Mouse (Mus musculus) myocyte (in vitro differentiated cells): ENCODE measurements around the gene Nab2. TPM values are rescaled to one million over a fixed set of nuclear protein-coding genes. Genes with fewer than 3 reads are reported as not detected.

Experiments used
- H3K27me3 ChIP-seq: one replicate; pipeline ENCODE4 v1.6.1; 2011; ENCODE audit not compliant: control insufficient read depth, insufficient read depth, insufficient read length
- H3K36me3 ChIP-seq: one replicate; pipeline ENCODE4 v1.6.1; 2011; ENCODE audit not compliant: control insufficient read depth, insufficient read depth
- H3K4me2 ChIP-seq: one replicate; pipeline ENCODE4 v1.6.1; 2011; ENCODE audit warnings: low read depth, control low read depth
- H3K4me3 ChIP-seq: one replicate; pipeline ENCODE4 v1.5.1; 2011; ENCODE audit warnings: mild to moderate bottlenecking, control low read depth, moderate library complexity
- H3K79me2 ChIP-seq: one replicate; pipeline ENCODE4 v1.6.1; 2011; ENCODE audit not compliant: control insufficient read depth, insufficient read depth
- H3ac ChIP-seq: one replicate; pipeline ENCODE4 v1.6.1; 2011; ENCODE audit not compliant: control insufficient read depth, insufficient read length
- CEBPB ChIP-seq: IDR thresholded peaks from 2 replicates; pipeline ENCODE4 v1.6.1; 2011; ENCODE audit warnings: mild to moderate bottlenecking, moderate library complexity; ENCODE audit not compliant: poor library complexity, insufficient read depth, severe bottlenecking
- E2F4 ChIP-seq: IDR thresholded peaks from one replicate; pipeline ENCODE4 v1.6.1; 2011; ENCODE audit warnings: mild to moderate bottlenecking, control low read depth, moderate library complexity; ENCODE audit not compliant: insufficient read depth
- MAX ChIP-seq: IDR thresholded peaks from one replicate; pipeline ENCODE4 v1.6.1; 2011; ENCODE audit warnings: low read depth, mild to moderate bottlenecking, control low read depth
- MYOD1 ChIP-seq, 3 experiments: IDR thresholded peaks; one replicate each; pipeline ENCODE4 v1.6.1; 2011; ENCODE audit warnings: control low read depth in 2 of 3, low read depth in 2 of 3, mild to moderate bottlenecking in 2 of 3, moderate library complexity in 1 of 3; ENCODE audit not compliant: insufficient read length in 2 of 3, control insufficient read depth in 1 of 3
- MYOG ChIP-seq, 3 experiments: IDR thresholded peaks; one replicate each; pipeline ENCODE4 v1.6.1; 2011; ENCODE audit warnings: control low read depth in 2 of 3, low read depth in 2 of 3, mild to moderate bottlenecking in 2 of 3; ENCODE audit not compliant: insufficient read length in 2 of 3, control insufficient read depth in 1 of 3, insufficient read depth in 1 of 3
- POLR2A ChIP-seq: IDR thresholded peaks from one replicate; pipeline ENCODE4 v1.6.1; 2011; ENCODE audit warnings: low read depth, mild to moderate bottlenecking, control low read depth, moderate library complexity; ENCODE audit not compliant: insufficient read length
- POLR2AphosphoS2 ChIP-seq: IDR thresholded peaks from one replicate; pipeline ENCODE4 v1.6.1; 2011; ENCODE audit warnings: low read depth, control low read depth; ENCODE audit not compliant: insufficient read length
- REST ChIP-seq: IDR thresholded peaks from one replicate; pipeline ENCODE4 v1.6.1; 2011; ENCODE audit warnings: mild to moderate bottlenecking, control low read depth, moderate library complexity; ENCODE audit not compliant: insufficient read depth, insufficient read length
- SRF ChIP-seq: IDR thresholded peaks from one replicate; pipeline ENCODE4 v1.6.1; 2011; ENCODE audit warnings: low read depth; ENCODE audit not compliant: control insufficient read depth, insufficient read length
- TCF12 ChIP-seq: IDR thresholded peaks from one replicate; pipeline ENCODE4 v1.6.1; 2011; ENCODE audit warnings: mild to moderate bottlenecking, control low read depth; ENCODE audit not compliant: poor library complexity, insufficient read depth, severe bottlenecking
- TCF3 ChIP-seq: IDR thresholded peaks from one replicate; pipeline ENCODE4 v1.6.1; 2011; ENCODE audit warnings: low read depth, control low read depth; ENCODE audit not compliant: insufficient read length
- USF1 ChIP-seq: IDR thresholded peaks from one replicate; pipeline ENCODE4 v1.6.1; 2011; ENCODE audit warnings: low read depth, mild to moderate bottlenecking, control low read depth, moderate library complexity
- polyA plus RNA-seq: library from polyadenylated mRNA; unstranded; fragments of >200 nt; fragmentation: generic; extraction: Trizol; gene quantifications from one replicate; pipeline ENCODE4 v1.2.1, GENCODE M21; 2012; ENCODE audit warnings: missing spikeins

The Nab2 gene
- polyA plus RNA-seq, 1 experiment: 68.7 TPM

DNA sequence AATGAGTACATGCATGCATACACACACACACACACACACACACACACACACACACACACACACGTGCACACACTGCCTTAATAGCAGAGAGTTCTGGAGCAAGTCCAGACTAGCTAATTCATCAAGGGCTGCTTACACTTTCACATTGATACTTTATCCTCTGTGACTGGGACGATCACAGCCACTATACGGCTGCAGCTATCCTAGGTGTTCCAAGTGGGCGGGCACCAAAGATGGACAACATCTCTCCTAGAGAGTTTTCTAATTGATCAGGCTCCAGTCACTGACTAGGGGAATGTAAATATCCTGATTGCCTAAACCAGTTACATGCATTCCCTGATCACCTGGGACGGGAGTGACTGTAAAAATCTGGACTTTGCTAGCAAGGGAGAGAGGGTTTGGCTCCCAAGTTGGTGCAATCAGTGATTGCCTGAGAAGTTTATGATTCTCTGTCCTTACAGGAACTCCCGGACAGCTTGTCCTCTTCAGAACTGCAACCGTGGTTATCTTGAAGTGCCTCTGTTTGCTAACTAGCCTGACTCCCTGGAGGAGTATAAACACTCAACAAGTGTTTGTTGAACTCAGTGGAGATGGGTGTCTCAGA is 35.6 kb downstream of the Nab2 start:
- H3ac ChIP-seq: no peak overlapping the region
- H3K4me2 ChIP-seq: peak overlapping the region; percentile 62
- H3K27me3 ChIP-seq: no peaks in the 10 kb centered on the region
- no peaks in the 10 kb centered on the region for H3K79me2 ChIP-seq
- H3K36me3 ChIP-seq: no peaks in the 10 kb centered on the region
- H3K4me3 ChIP-seq: no peak overlapping the region
- TF ChIP-seq E2F4 (no peak), SRF (no peak), MYOG (IDR thresholded peaks at IDR 0.05; ENCODE audit: control insufficient read depth in 1 of 3, insufficient read depth in 1 of 3, insufficient read length in 2 of 3, low read depth in 2 of 3) (no peak), POLR2AphosphoS2 (no peak), REST (no peak), TCF12 (no peak), TCF3 (no peak), MAX (no peak), CEBPB (no peak), POLR2A (no peak), USF1 (no peak)

DNA sequence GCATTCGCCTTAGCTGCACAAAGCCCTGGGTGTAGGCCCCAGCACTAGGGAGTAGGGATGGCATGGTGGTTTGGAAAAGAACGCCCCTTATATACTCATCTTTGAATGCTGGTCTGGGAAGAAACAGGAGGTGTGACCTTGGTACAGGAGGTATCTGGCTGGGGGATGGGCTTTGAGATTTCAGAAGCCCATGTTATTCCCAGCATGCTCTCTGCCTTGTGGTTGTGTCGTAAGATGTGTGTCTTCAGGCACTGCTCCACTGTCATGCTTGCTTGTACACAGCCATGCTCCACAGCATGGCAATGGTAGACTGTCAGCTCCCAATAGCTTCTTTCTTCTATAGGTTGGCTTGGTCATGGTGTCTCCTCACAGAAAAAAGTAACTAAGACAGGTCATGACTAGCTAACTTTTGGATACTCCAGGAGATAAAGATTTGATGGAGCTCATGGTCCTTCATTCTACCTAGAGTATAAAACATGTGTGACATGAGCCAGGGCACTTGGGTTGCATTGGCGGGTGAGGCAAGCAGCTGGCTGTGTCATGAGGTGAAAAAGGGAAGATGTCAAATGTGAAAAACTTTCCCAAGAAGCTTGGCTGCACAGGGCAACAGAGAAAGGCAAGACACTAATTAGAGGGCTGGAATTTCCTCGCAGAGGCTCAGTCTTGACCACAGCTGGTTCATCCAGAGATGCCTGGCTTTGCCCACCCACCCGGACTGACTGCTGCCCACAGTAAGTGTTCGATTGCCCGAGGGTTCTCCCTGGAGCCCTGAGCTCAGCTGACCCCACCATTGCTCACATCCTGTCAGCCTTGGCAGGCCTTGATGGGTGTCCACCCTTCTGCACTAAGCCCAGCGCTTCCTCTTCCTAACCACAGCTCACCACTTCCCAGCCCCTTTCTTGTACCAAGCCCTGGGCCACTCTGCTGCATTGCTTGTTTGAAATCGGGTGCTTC is 36.8 kb downstream of the Nab2 start:
- Histone ChIP-seq H3K4me3 (no peak overlapping the region), H3K79me2 (no peaks in the 10 kb centered on the region), H3K4me2 (peak overlapping the region; percentile 62), H3ac (no peak overlapping the region), H3K27me3 (no peaks in the 10 kb centered on the region), H3K36me3 (no peaks in the 10 kb centered on the region)
- TF ChIP-seq POLR2A: no peak

DNA sequence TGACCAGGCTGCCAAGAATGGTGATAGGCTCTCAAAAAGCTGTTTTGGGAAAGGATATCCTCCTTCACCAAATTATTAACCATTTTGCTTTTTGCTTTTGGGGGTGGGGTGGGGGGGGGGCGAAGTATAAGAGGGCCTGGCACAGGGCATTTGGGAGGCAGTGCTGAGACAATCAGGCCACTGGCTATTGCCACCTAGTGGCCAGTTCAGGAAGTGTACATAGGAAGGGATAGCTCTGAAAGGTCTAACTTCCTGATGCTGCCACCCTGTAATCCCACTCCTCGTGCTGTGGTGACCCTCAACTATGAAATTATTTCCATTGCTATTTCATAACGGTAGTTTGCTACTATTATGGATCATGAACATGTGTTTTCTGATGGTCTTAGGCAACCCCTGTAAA is 41.9 kb downstream of the Nab2 start:
- H3ac ChIP-seq: no peak overlapping the region
- H3K27me3 ChIP-seq: no peaks in the 10 kb centered on the region
- H3K4me3 ChIP-seq: no peak overlapping the region
- no peak overlapping the region for H3K4me2 ChIP-seq
- H3K36me3 ChIP-seq: no peaks in the 10 kb centered on the region
- TF ChIP-seq MYOG (IDR thresholded peaks at IDR 0.05; ENCODE audit: control insufficient read depth in 1 of 3, insufficient read depth in 1 of 3, insufficient read length in 2 of 3, low read depth in 2 of 3) (no peak), TCF12 (no peak), POLR2A (no peak), MYOD1 (IDR thresholded peaks at IDR 0.05; ENCODE audit: control insufficient read depth in 1 of 3, insufficient read length in 2 of 3, low read depth in 2 of 3) (no peak), REST (no peak), SRF (no peak), USF1 (no peak), CEBPB (no peak), MAX (no peak), TCF3 (no peak), E2F4 (no peak), POLR2AphosphoS2 (no peak)
- no peaks in the 10 kb centered on the region for H3K79me2 ChIP-seq

DNA sequence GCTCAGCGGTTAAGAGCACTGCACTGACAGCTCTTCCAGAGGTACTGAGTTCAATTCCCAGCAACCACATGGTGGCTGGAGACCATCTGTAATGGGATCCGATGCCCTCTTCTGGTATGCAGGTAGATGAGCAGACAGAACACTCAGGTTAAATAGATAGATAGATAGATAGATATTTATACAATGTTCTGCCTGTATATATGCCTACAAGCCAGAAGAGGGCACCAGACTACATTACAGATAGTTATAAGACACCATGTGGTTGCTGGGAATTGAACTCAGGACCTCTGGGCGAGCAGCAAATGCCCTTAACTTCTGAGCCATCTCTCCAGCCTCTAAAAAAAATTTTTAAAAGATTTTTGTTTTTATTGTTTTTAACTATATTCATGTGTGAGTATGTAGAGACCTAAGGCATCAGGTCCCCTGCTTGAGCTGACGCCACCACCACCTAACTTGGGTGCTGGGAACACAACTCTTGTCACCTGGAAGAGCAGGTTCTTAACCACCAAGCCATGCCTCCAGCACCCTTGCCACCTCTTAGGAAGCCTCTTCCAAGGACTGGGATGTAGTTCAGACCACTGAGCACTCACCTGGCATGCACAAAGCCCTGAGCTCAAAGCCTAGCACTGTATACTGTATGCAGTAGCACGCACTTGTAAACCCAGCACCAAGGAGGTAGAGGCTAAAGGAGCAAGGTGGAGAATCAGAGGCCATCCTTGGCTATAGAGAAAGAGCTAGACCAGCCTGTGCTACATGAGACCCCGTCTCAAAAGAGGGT is 44.7 kb downstream of the Nab2 start:
- no peak for TF ChIP-seq SRF
- no peak for TF ChIP-seq CEBPB
- no peak for TF ChIP-seq MYOG (IDR thresholded peaks at IDR 0.05; ENCODE audit: control insufficient read depth in 1 of 3, insufficient read depth in 1 of 3, insufficient read length in 2 of 3, low read depth in 2 of 3)
- no peak for TF ChIP-seq POLR2AphosphoS2
- TF ChIP-seq TCF12: no peak
- TF ChIP-seq TCF3: no peak
- no peak for TF ChIP-seq POLR2A
- no peak for TF ChIP-seq MYOD1 (IDR thresholded peaks at IDR 0.05; ENCODE audit: control insufficient read depth in 1 of 3, insufficient read length in 2 of 3, low read depth in 2 of 3)
- TF ChIP-seq E2F4: no peak
- no peak for TF ChIP-seq USF1
- no peak for TF ChIP-seq MAX
- TF ChIP-seq REST: no peak
- Histone ChIP-seq H3K4me3 (no peak overlapping the region), H3K36me3 (no peaks in the 10 kb centered on the region), H3K79me2 (peaks cover 22% of the 10 kb centered on the region), H3K27me3 (no peaks in the 10 kb centered on the region), H3ac (no peak overlapping the region), H3K4me2 (no peak overlapping the region)
